Mouse (Mus musculus) cortical plate, adult 2 months (tissue): Measurements from ENCODE around the gene Lmx1a.

Source experiments
- CTCF ChIP-seq: fragments of 200-500 bp; IDR thresholded peaks from 2 replicates; pipeline ENCODE4 v1.5.1; 2011; ENCODE audit warnings: mild to moderate bottlenecking, control low read depth, low read length; ENCODE audit not compliant: insufficient read depth; ENCODE audit errors: extremely low read depth
- POLR2A ChIP-seq: fragments of 200-500 bp; IDR thresholded peaks from 2 replicates; pipeline ENCODE4 v1.6.1; 2011; ENCODE audit warnings: mild to moderate bottlenecking, low read length, control low read depth; ENCODE audit not compliant: insufficient read depth; ENCODE audit errors: extremely low read depth

DNA sequence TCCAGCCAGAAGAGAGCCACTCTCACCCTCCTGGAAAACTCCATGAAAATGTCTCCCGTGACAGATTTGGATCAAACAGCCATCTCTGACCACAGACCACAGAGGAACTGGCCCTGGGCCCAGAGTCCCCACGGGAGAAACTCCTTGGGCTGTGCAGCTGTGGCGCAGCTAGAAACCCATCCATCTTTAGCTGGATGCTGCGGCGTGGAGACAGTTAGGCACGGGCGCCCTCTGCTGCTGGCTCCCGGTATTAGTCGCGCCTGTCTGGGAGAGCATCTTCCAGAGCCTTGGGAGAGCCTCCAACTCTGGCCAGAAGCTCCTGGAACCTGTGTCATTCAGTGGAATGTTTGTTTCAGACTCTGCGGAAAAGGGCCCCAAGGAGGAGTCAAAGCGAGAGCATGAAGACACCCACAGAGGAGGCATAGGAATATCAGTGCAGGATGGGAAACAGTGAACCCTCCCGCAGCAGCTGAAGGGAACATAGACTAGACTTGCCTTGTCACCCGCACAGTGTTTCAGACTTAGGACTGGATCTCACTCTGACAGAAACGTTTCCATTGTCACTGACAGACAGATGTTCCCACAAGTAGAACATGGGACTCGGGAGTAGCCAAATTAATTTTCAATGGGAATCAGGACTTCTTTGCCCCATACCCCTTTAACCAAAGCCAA is 44.0 kb upstream of the Lmx1a start:
- TF ChIP-seq CTCF (peak; percentile 77), POLR2A (no peak)
